Mouse (Mus musculus) stomach, postnatal 0 days (tissue): ENCODE data around the gene Brd3. TPM values are rescaled to one million over a fixed set of nuclear protein-coding genes. Genes with fewer than 3 reads are reported as not detected.

Experiments used
- ATAC-seq: fragments of 200-750 bp; cut with Nextera tagmentation; 2 replicates; pipeline ENCODE4 v1.8.0; 2017; ENCODE audit not compliant: low FRiP score, low TSS enrichment
- DNase-seq: peaks from one replicate; pipeline ENCODE4 v3.0.0-alpha.2; 2016; ENCODE audit warnings: low spot score
- H3K27ac ChIP-seq: fragments of 300-500 bp; sonication (generic); replicated peaks from 2 replicates; pipeline ENCODE4 v1.5.1; 2014; ENCODE audit warnings: mild to moderate bottlenecking, control low read depth
- H3K27me3 ChIP-seq: fragments of 300-500 bp; sonication (generic); 2 replicates; pipeline ENCODE4 v1.6.1; 2014; ENCODE audit warnings: low read length; ENCODE audit not compliant: control insufficient read depth, insufficient read depth
- H3K36me3 ChIP-seq: fragments of 300-500 bp; sonication (generic); 2 replicates; pipeline ENCODE4 v1.6.1; 2014; ENCODE audit warnings: low read length, mixed read lengths; ENCODE audit not compliant: control insufficient read depth, insufficient read depth
- H3K4me1 ChIP-seq: fragments of 300-500 bp; sonication (generic); replicated peaks from 2 replicates; pipeline ENCODE4 v1.6.1; 2014; ENCODE audit warnings: antibody characterized with exemption; ENCODE audit not compliant: control insufficient read depth, insufficient read depth
- H3K4me2 ChIP-seq: fragments of 300-500 bp; sonication (generic); replicated peaks from 2 replicates; pipeline ENCODE4 v1.6.1; 2014; ENCODE audit warnings: low read depth, mild to moderate bottlenecking, control low read depth, moderate library complexity
- H3K4me3 ChIP-seq: fragments of 300-500 bp; sonication (generic); 2 replicates; pipeline ENCODE4 v1.5.1; 2014; ENCODE audit warnings: low read depth, low read length, control low read depth
- H3K9ac ChIP-seq: fragments of 300-500 bp; sonication (generic); 2 replicates; pipeline ENCODE4 v1.6.1; 2014; ENCODE audit warnings: mild to moderate bottlenecking, low read length, control low read depth, mixed read lengths
- H3K9me3 ChIP-seq: fragments of 300-500 bp; sonication (generic); 2 replicates; pipeline ENCODE4 v1.6.1; 2016; ENCODE audit warnings: low read length; ENCODE audit not compliant: control insufficient read depth
- CTCF ChIP-seq: IDR thresholded peaks from 2 replicates; pipeline ENCODE4 v1.5.1; 2016; ENCODE audit warnings: antibody characterized with exemption, low read depth, mild to moderate bottlenecking, moderate library complexity
- EP300 ChIP-seq: optimal IDR thresholded peaks from 2 replicates; pipeline ENCODE3; 2016; ENCODE audit warnings: antibody characterized with exemption
- WGBS: fragments of 180-500 bp; shearing (Covaris S2); extraction: QIAGEN DNeasy Blood & Tissue Kit; methylation state at CpG from one replicate; pipeline ENCODE4 v1.1.7; 2014; 5-methylcytosine and 5-hydroxymethylcytosine counted together
- polyA plus RNA-seq: library from polyadenylated mRNA; unstranded; fragments of >200 nt; fragmentation: Nextera tagmentation; extraction: Ambion mirVana; gene quantifications from 2 replicates; pipeline ENCODE4 v1.2.1, GENCODE M21; 2015

The Brd3 gene
- polyA plus RNA-seq, 1 experiment from 2014 or later = 41.0 TPM

DNA sequence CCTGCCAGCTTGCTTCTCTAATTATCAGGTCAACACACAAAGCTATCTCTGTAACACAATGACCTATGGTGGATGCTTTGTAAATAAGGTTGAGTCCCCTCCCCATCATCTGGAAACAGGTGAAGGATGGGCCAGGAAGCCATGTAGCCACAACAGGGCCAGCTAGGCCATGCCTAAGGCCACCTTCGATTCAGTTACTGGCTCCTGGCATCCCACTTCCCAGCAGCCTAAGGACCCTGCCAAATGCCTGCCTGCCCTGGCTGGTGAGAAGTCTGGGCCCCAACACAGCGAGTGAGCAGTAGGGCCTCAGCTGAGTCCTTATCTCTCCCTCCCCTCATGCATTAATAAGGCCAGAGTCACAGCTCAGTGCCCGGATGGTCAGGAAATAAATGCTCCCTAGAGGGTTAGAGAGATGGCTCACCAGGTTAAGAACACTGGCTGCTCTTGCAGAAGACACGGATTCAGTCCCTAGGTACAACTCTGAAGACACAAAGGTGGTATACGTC, 89.8 kb downstream of the Brd3 start:
- Histone ChIP-seq H3K36me3 (no peaks in the 10 kb centered on the region), H3K9me3 (no peaks in the 10 kb centered on the region), H3K4me1 (peaks cover 10% of the 10 kb centered on the region), H3K27ac (peak overlapping the region; percentile 78), H3K9ac (no peak overlapping the region), H3K4me2 (no peak overlapping the region), H3K4me3 (no peak overlapping the region), H3K27me3 (no peaks in the 10 kb centered on the region)
- TF ChIP-seq EP300 = no peak
- TF ChIP-seq CTCF = no peak
- DNase-seq (no peak), ATAC-seq (no peak)
- 55% methylated on average over 5 of the region's 5 CpGs for WGBS

DNA sequence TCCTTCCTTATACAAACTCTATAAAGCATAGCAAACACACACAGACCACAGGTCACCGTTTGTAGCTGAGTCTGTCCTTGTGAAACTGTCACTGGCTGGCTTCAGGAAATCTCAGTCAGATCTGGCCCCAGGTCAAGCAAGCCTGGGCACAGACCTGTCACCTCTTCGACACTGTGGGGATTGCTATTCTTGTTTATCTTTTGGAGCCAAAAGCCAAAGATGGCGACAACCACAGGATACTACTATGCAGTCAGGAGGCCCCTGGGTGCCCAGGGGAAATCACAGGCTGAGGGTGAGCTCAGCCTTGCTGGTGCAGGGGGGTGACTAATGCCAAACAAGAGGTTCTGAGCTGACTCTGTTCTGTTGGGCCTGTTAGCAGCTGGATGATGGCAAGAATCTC, 91.0 kb downstream of the Brd3 start:
- H3K27ac ChIP-seq = peak overlapping the region; percentile 65; the same call in 1 of the 2 replicates
- no peak for TF ChIP-seq EP300
- no peak for TF ChIP-seq CTCF
- H3K27me3 ChIP-seq = no peaks in the 10 kb centered on the region
- H3K9ac ChIP-seq = no peak overlapping the region
- H3K4me2 ChIP-seq = no peak overlapping the region
- H3K4me3 ChIP-seq = no peak overlapping the region
- no peak for DNase-seq
- no peaks in the 10 kb centered on the region for H3K9me3 ChIP-seq
- WGBS = 12% methylated on average over 3 of the region's 3 CpGs
- no peaks in the 10 kb centered on the region for H3K36me3 ChIP-seq
- ATAC-seq = no peak
- peaks cover 17% of the 10 kb centered on the region for H3K4me1 ChIP-seq

DNA sequence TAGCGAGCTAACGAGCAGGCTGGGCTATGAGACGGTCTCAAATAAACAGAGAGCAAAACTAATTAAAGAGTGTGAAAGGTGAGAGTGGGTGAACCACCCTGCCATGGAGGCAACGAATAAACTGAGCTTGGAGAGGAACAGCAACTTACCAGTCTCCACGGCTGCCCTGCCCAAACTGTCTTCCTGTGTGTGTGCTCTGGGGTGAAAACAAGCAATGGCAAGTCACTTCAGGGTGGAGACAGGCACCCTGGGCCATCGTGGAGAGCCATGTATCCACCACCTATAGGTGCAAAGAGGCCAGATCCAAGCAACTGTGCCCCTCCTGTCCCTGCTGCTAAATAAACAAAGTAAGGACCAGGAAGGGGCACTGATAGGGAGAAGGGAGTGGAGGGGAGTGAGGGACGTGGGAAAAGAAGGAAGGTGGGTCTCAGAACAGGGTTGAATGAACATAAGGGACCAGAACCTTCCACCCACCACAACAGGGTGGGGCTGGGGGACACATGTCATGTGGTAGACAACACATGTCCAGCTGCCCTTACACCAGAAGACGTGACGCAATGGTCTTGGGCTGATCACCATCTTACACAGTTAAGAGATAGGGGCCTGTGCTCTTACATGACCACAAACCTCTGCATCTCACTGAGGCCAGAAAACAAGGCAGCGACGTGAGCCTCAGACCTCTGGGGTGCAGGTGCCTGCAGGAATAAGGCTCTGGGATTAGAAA, 92.2 kb downstream of the Brd3 start:
- Histone ChIP-seq H3K9me3 (no peaks in the 10 kb centered on the region), H3K27me3 (no peaks in the 10 kb centered on the region), H3K9ac (no peak overlapping the region), H3K4me3 (no peak overlapping the region), H3K4me1 (peaks cover 17% of the 10 kb centered on the region), H3K4me2 (peak overlapping the region; percentile 14; the same call in 1 of the 2 replicates), H3K27ac (peak overlapping the region; percentile 65), H3K36me3 (no peaks in the 10 kb centered on the region)
- ATAC-seq (no peak), DNase-seq (no peak)
- no peak for TF ChIP-seq EP300
- TF ChIP-seq CTCF = no peak
- 56% methylated on average over 11 of the region's 11 CpGs for WGBS

DNA sequence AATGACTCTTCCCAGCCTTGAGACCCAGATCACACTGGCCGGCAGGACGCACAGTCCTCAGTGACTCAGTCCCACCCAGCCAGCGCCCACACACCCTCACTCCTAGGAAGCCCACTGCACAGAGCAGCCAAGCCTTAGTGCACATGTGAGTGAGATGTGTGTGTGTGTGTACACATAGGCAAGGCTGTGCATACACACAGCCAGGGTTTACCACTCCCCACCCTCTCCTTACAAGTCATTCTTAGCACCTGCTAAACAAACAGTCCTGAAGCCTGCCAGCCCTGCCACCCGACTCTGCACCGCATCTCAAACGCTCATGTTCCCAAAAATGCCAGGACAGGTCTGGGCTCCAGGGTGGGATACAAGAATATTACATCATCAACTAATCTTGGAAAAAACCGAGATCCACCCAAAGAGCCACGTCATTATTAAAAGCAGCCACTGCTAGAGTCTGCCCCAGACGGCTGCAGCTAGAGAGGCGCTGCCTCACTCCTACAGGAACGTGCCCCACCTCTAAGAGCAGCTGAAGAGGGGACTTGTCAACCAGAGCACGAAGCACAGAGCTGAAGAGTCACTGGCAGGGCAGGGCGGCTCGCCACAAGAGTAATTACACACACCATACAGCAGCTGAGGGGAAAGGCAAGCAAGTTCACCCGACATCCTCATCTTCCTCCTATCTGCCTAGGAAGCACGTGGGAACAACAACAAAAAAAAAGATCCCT, 93.4 kb downstream of the Brd3 start:
- no peak overlapping the region for H3K4me3 ChIP-seq
- H3K4me2 ChIP-seq = peak overlapping the region; percentile 24
- H3K36me3 ChIP-seq = no peaks in the 10 kb centered on the region
- no peaks in the 10 kb centered on the region for H3K27me3 ChIP-seq
- H3K27ac ChIP-seq = peak overlapping the region; percentile 65
- peaks cover 16% of the 10 kb centered on the region for H3K4me1 ChIP-seq
- no peaks in the 10 kb centered on the region for H3K9me3 ChIP-seq
- DNase-seq (peak; percentile 75), ATAC-seq (peak; percentile 92)
- TF ChIP-seq EP300 (no peak), CTCF (no peak)
- WGBS = 32% methylated on average over 16 of the region's 16 CpGs
- H3K9ac ChIP-seq = no peak overlapping the region

DNA sequence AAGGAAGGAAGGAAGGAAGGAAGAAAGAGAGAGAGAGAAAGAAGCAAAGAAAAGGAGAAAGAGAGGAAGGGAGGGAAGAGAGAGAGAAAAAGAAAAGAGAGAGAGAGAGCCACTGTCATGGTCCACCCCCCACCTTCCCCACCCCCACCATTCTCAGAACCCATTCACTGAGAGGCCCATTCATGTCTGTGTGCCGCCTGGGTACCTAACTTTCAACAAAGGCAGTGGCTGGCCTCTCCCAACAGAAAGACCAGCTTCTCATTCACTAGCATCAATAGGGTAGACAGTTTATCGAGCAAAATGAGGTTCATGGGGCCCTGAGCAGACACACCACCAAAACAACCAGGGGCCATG, 93.9 kb downstream of the Brd3 start:
- peak overlapping the region; percentile 65 for H3K27ac ChIP-seq
- 46% methylated on average over 2 of the region's 2 CpGs for WGBS

DNA sequence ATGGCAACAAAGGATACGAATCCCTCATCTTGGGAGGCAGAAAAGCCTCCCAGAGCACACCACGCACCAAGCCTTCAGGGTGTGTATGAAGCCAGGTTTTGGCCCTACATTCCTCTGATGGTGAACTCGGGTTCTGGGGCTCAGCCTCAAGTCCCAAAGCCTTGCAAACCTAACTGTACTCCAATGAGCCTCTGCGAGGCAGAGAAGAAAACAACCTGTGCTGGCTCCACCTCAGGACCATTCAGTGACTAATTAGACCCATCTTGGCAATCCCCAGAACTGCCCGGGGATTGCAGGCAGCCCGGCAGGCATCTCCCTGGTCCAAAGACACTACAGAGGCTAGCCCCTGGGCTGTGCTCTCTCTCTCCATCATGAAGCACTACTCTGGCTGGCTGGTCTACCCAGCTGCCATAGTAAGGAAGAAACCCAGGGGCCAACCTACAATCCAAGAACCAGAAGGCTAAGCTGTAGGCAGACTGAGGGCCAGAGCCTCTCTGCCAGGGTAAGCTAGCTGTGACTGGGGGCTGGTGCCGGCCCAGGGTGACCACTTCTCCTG, 95.1 kb downstream of the Brd3 start:
- Histone ChIP-seq H3K9me3 (no peaks in the 10 kb centered on the region), H3K4me2 (peak overlapping the region; percentile 0; the same call in 1 of the 2 replicates), H3K4me1 (peaks cover 12% of the 10 kb centered on the region), H3K27ac (peak overlapping the region; percentile 77), H3K9ac (no peak overlapping the region; the same call in 1 of the 2 replicates), H3K36me3 (no peaks in the 10 kb centered on the region), H3K4me3 (no peak overlapping the region), H3K27me3 (no peaks in the 10 kb centered on the region)
- no peak for ATAC-seq
- no peak for TF ChIP-seq CTCF
- TF ChIP-seq EP300 = no peak
- WGBS = 13% methylated on average over 7 of the region's 7 CpGs
- no peak for DNase-seq

More for the DNA sequence above, 93.9 kb downstream of the Brd3 start:
- H3K27me3 ChIP-seq = no peaks in the 10 kb centered on the region
- no peak for DNase-seq
- no peak overlapping the region for H3K9ac ChIP-seq
- H3K4me1 ChIP-seq = peaks cover 12% of the 10 kb centered on the region
- no peak for ATAC-seq
- H3K4me3 ChIP-seq = no peak overlapping the region
- no peaks in the 10 kb centered on the region for H3K9me3 ChIP-seq
- H3K4me2 ChIP-seq = no peak overlapping the region
- no peak for TF ChIP-seq CTCF
- H3K36me3 ChIP-seq = no peaks in the 10 kb centered on the region
